Mouse (Mus musculus) thymus, postnatal 4 days (tissue): ENCODE results near the gene Sfxn3.

ENCODE experiments used
- DNase-seq: peaks from one replicate; pipeline ENCODE4 v3.0.0; 2021

Gene Sfxn3

DNA sequence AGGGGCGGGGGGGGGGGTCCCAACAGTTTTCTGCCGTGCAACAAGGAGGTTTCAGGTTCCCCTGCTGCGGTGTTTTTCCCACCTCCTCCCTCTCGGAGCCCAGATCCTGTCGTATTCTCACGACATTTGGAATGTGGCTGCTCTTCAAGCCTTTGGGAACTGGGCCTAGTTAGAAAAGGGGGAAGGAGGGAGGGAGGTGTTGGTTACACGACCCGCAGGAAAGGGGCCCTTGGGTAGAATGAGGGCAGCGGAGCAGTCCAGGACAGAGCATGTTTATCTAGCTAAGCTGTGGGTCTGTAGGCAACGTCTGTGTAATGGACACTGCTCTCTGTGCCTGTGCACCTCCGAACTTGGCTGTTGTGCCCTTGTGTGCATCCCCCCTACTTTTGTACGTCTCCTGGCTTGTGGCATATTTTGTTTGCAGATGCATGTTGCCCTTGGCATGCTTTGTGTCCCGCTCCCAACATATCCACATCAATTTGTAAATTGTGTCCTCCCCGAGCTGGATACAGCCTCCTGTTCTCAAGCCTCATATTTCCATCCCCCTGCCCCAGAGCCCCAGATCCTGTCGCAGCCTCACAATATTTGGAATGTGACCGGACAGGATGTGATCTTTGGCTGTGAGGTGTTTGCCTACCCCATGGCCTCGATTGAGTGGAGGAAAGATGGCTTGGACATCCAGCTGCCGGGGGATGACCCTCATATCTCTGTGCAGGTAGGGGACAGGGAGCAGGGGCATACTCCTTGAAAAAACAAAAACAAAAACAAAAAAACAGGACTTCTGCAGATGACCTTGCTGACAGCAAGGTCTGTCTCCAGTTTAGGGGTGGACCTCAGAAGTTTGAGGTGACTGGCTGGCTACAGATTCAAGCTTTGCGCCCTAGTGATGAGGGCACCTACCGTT is 30.7 kb downstream of the Sfxn3 start:
- no peak for DNase-seq

DNA sequence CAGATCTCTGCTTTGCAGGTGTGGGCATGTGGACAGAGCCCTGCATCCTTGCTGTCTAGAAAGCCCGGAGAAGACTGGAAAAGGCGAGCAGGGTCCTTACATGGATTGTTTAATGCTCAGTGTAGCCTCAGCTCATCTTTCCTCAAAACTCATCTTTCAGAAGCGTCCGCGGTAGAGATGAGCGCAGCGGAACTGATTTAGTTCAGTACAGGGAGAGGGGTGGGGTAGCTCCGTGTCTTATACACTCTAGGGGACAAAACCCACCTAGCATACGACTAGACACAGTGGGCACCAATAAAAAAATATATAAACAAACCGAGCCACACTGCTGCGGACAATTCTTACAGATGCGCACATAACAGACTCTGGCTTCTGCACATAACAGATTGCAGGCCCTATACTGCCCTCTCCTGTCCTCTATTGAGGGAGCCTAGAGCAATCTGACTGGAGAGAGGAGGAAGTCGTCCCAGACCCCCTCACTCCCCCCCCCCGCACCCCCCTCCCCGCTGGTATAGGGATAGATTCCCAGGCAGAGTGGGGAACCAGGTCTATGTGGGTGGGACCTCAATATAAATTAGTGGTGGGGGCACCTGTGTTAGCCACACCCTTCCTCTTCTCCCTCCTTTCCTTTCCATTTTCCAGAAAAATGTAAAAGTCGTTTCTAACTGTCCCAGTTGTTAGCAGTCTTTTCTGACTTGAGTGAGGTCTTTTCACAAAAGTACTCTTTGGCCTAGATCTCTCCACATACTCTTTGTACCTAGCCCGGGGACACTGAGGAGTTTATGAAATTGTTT is 31.9 kb downstream of the Sfxn3 start:
- peak; percentile 20 for DNase-seq

DNA sequence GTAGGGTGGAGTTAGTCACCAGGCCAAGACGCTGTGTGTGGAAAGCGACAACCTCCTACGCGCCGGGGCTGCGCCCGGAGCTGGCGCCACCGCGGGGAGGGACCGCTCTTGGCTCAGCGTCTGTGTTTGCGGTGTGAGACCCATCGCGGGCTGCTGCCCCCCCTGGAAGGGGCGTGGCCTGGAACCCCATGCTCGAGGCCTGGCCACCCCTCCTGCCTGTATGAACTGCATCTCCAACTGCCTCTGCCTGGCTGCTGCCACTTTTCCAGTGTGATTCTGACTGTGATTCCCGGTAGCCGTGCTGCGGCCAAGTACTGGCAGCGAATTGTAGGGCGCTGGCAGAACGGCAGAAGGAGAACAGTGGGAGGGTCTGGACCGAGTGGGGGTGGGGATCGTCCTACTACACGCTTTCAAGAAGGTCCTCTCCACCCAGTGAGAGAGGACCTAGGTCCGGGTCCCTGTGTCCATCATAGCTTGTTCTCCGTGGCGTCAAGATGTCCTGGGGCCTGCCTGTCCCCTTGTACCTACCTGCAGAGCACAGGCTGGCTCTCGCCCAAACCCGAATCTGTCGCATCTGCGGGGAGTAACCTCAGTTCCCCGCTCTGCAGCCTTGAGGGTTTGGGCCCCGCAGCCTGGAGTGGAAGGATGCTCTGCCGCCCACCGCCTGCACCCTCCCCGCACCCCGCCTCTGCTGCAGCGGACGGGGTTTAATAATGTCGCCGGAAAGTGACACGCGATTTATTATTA is 32.6 kb downstream of the Sfxn3 start:
- DNase-seq, result peak; percentile 74

DNA sequence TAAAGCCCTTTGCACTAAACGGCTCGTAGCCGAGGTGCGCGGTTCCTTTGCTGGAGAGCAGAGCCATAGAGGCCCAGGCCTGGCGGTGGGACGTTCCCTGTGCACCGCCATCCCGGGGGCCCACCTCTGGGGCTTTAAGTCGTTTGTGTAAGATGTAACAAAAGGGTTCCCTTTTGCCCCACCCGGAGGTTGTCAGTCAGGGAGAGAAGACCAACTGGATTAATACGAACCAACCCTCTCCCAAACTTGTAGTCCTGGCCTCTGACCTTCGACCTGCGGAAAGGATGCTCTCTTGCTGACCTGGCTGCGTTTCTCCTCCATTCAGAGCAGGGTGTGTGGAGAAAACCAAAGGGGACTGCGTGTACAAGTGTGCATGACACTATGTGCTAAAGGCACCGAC is 33.4 kb downstream of the Sfxn3 start:
- DNase-seq, result peak; percentile 33

DNA sequence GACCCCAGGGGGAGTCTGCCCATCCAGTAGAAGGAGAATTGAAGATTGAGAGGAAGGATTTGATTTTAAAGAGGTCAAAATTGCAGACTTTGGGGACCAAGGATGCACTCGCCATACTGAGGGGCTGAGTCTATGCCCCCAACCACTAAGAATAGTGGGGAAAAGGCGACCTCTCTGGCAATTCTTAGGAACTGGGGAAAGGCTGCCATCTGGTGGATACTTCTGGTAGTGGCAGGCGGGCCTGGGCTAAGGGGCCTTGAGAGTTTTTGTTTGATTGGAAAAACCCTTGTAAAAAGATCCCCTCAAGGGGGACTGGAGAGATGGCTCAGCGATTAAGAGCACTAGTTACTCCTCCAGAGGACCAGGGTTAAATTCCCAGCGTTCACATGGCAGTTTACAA is 34.0 kb downstream of the Sfxn3 start:
- DNase-seq, result peak; percentile 87

DNA sequence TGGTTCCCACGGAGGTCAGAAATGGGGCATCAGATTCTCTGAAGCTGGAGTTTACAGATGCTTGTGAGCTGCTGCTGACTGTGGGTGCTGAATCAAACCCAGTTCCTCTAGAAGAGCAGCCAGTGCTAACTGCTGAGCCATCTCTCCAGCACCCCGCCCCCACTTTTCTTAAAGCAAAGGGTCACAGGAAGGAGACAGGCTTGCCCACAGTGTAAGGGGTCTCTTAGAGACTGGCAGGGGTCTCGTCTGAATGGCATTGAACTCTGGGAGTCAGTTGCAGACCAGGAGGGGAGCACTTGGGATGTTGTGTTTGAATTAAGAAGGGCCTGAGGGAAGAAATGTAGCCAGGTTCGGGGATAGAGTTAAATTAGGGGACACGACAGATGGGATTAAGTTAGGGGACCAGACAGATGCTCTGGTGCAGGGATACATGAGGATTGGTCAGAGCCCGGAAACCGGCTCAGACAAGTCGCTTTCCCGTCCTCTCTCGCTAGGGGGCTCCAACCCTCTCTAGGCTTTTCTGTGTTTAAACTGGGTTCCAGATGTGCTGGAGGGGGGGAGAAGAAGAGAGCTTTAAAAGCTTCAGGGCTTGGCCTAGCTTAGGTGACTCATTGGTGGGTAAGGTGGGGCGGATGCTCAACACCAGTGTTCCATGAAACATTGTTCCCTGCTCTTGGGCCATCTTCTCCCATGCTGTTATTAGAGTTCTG is 34.7 kb downstream of the Sfxn3 start:
- peak; percentile 83 for DNase-seq

DNA sequence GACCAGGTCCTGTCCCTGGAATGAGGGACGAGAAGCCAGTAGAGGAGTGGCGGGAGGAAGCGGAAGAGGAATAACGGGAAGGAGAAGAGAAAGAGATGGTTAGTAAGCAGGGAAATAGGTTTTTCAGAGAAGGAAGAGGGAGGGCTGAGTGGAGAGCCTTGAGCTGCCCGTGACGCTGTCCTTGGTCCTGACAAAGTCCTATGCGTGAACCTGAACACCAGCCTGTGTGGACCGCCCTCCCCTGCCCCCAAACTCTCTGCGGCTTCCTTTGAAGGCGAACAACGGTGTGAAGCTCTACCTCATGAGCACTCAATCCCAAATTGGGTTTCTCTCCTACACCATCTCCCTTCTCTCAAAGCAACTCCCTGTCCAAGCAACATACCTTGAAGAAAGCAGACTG is 50.6 kb downstream of the Sfxn3 start:
- DNase-seq, result peak; percentile 80

DNA sequence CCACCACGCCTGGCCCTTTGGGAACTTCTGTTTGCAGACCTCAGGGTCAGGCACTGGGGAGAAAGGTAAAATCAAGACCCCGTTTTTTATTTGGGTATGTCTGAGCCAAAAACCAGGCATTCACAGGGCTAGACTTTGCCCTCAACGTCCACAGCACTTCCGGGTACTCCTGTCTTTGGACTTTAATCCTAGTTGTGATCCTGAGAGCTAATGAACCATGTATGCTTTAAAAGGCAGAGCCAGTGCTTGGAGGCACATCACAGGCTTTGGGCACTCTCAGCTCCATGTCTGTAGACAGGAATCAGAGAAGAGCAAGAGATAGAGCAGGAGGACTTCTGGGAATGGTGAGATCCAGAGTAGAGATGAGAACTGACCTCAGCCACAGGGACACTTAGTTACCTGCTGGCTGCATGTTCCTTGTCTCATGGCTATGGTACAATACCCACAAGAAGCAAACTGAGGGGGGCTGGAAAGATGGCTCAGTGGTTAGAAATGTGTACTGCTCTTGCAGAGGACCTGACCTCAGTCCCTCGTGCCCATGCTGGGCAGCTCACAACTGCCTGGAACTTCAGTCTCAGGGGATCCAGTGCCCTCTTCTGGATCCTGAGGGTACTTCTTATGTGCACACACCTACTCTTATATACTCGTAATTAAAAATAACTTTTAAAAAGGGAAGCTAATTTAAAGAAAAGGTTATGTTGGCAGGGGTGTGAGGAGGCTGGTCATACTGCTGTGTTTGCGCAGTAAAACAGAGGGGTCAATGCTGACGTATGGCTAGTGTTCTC is 53.4 kb downstream of the Sfxn3 start:
- peak; percentile 19 for DNase-seq

DNA sequence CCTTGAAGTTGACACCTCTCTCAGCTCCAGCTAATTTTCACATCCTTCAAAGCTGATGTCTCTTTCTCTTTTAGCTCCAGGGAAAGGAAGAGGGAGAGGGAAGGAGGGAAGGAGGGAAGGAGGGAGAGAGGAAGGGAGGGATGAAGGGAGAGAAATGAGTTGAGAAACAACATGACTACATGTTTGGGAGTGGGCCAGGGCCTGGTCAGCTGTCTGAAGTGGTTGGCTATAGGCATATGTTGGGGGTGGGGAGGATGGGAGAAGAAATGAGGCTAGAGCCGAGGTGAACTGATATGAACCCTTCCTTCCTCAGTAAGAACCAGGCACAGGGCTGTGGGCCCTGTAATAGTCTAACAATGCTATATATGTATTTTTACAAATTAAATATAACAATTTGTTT is 58.3 kb downstream of the Sfxn3 start:
- DNase-seq, result no peak
